Mouse (Mus musculus): ENCODE results near the gene Sp3.

DNA sequence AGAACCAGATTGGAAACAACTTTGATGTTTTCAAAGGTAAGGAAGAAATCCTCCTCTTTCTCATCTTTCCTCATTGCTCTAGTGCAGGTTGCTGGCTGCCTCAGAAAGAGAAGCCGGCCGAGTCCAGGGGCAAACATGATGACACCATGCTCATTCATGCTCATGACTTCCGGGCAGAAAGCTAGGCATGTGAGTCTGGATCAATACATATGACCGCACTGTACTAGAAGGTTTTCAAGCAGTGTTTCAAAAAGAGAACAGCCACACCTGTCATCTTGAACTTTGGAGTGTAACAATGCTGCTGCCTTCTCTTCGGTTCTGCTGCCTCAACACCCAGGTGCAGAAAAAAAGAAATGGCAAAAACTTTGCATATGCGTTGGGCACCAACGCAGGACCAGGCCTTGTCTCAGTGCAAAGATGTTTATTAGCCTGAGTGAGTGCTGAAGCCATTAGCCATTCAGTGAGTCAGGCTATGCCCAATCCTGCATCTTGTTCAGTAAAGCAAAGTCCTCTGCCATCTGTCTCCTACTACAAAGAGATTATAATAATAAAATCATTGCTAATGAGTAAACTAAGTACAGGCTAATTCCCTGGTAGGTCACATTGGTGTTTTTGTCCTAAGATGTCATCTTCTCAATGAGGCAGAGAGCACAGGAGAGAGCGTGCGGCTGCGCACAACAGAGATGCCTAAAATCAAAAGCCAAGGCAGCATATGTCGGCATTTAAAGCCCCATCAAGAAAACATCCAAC is 67.4 kb downstream of the Sp3 start:
- TF ChIP-seq POLR2A (IDR thresholded peaks at IDR 0.05; ENCODE audit: extremely low read depth, insufficient read depth, low read length) = no peak
- no peak for TF ChIP-seq CTCF (IDR thresholded peaks at IDR 0.05; ENCODE audit: extremely low read depth, insufficient read depth, low read length)

All from cortical plate, adult 2 months (tissue).